Mouse (Mus musculus) CD4-positive, CD25-positive, alpha-beta regulatory T cell, adult 4 months (primary cell): ENCODE measurements at regions not wholly inside any gene's neighbourhood (a gene's known extent, or its start where the extent isn't known, plus 50 kb on each side); places are given as distances from the start of the nearest gene placed in this dataset.

Experiments
- ATAC-seq: one replicate; pipeline ENCODE4 v1.8.0; 2017

DNA sequence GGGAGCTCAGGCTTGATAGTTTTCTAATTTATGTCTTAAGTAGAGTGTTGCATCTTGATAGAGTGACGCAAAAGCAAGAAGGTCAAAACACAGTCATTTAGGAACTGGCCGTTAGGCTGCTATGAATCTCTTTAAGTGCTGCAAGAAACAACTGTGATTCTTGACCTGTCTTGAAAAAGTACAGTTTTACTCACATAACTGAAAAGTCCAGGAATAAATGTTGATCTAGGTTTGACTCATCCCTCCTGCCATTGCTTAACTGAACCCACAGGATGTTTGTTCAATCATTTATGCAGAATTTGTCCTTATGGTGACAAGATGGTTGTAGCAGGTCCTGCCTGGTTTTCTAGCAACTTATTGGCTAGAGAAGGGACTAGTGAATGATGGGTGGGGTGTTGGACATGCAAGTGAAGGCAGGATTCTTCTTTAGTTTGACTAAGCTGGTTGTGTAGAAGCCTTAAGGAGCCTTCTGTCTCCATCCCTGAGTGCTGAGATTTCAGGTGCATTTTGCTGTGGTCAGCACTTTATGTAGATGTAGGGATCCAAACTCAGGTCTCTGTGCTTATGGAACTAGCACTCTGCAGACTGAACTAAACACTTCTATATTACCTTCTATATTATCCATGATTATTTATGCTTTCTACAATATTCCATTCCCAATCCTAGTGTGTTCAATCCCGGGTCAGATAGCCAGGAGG, 782.7 kb upstream of the Lrrc6 start:
- no peak for ATAC-seq

DNA sequence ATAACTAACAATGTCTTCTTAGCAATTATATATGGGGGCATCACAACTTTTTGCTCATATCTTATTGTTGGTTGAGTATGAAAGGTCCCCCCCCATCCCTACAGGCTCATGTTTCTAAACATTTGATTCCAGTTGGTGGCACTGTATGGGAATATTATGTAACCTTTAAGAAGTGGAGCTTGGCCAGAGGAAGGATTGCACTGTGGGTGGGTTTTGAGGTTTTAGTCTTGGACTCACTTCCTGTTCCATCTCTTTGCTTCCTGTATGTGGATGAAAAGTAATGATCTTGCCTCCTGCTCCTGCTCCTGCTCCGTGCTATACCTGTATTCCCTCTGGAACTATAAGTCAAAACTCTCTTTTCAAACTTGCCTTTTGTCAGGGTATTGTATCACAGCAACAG, 778.2 kb upstream of the Lrrc6 start:
- no peak for ATAC-seq

GRCm38 (mm10) chr15:67275058-67275457, 774.3 kb upstream of the Lrrc6 start:
- no peak for ATAC-seq

- no peak for ATAC-seq
These were observed 771.7 kb upstream of the Lrrc6 start for GRCm38 (mm10) chr15:67272397-67272796.

GRCm38 (mm10) chr15:67263723-67264122, 763.0 kb upstream of the Lrrc6 start:
- no peak for ATAC-seq

- no peak for ATAC-seq
These were observed 762.6 kb upstream of the Lrrc6 start for GRCm38 (mm10) chr15:67263313-67263712.

DNA sequence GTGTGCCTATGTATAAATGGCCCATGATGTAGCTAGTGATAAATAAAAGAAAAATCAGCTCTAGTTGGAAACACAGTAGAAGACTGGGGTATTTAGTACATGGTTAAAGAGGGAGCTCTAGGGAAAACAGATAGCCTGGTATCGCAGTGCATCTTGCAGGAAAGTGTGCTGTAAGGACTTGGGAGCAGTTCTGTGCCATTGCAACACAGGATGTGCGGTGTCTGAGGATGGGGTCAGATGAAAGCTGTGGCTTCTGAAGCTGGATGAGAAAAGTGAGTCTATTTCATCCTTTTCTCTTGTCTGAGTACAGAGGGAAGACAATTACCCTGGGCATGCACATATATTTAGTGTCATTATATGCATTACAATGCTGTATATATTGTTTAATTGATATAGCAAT, 761.6 kb upstream of the Lrrc6 start:
- no peak for ATAC-seq

- no peak for ATAC-seq
These were observed 760.0 kb upstream of the Lrrc6 start for GRCm38 (mm10) chr15:67260666-67261065.

DNA sequence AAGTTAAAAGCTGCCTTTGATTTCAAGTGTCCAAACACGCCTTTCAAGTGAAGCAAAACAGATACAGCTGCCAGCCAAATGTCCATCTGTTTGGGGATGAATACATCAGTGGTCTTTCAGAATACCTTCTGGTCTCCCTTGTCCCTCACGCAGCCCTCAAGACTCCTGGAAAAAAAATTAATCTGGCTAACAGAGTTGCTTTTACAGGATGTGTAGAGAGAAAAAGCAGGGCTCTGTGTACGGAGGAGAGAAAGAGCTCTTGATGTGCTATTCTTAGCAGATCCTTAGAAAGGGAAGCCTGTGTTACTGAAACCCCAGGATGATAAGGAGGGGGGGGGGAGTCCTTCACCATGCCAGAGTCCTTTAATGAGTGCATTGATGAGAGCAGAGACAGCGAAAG, 748.4 kb upstream of the Lrrc6 start:
- ATAC-seq: no peak

DNA sequence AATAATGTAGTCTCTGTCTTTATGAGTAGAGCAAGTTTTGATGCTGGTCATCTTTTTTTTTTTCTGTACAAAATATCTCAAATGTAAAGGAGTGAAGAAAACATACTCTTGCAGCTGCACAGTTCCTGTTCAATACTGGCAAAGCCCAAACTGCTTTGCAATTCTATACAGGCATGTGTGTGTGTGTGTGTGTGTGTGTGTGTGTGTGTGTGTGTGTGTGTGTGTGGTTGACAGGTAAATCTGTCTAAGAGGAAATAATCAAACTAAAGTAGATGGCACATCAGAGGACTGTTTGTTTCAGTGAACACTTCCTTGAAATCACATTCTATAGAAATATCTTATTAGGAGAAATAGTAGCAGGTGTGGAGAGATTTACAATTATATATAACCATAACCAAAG, 747.8 kb upstream of the Lrrc6 start:
- ATAC-seq: no peak

DNA sequence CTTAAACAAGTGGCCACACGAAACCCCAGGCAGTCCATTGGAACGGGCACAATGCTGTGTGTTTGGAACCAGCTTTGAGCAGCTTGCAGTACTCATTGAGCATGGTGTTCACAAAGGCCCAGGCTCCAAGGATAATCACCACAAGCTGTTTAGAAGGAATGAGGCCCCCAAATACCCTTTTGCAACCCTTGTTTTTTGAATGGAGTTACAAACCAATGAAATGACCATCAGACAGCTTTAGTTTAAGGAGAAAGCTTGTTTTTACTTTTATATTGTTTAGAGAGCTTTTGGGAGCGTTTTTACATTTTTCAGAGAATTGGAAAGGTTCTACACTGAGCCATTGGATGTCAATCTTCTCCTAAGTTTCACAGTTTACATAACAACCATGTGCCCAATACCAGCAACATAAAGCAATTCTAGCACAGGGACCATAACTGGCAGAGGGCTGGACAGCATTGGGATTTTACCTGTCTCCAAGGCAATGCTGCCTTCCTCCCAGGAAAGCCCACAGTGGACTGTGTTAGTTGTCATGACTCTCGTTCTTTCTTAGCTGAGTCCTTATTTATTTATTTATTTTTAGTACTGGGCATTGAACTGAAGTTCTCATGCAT, 745.1 kb upstream of the Lrrc6 start:
- ATAC-seq: no peak

- ATAC-seq: no peak
These were observed 744.4 kb upstream of the Lrrc6 start for GRCm38 (mm10) chr15:67244908-67245657.

GRCm38 (mm10) chr15:67235107-67235785, 734.5 kb upstream of the Lrrc6 start:
- no peak for ATAC-seq

DNA sequence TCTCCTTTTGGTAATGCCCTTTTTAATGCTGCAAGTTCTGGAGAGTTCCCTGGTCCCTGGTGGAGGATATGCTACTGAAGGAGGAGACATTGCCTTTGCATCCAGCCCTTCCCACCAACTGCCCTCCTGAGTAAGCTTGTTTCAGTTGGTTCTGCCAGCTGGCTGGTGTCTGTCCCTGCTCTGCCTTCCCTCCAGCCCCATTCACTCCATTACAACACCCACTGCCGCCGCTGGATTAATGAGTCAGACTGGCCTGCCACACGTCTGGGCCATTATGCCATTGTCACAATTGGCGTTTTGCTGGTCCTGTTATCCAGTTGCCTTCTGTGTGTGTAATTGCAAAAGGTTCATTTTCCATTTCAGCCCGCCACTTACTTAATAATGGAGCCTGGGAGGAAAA, 728.6 kb upstream of the Lrrc6 start:
- no peak for ATAC-seq

DNA sequence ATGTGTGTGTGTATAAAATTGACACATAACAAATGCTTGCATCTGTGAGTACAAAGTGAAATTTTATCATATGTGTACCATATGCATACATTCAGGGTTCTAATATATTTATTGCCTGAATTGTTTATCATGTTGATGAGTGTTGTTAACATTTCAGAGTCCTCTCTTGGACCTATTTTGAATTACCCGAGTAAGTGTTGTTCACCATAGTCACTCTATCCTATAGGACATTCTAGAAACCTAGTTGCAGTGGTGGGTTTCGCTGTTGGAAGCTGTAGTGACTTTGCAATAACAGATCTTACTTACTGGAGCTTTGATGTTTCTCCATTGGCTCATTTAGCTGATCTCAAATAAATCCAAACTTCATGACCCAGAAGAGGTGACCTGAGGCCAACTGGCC, 727.9 kb upstream of the Lrrc6 start:
- ATAC-seq: no peak

DNA sequence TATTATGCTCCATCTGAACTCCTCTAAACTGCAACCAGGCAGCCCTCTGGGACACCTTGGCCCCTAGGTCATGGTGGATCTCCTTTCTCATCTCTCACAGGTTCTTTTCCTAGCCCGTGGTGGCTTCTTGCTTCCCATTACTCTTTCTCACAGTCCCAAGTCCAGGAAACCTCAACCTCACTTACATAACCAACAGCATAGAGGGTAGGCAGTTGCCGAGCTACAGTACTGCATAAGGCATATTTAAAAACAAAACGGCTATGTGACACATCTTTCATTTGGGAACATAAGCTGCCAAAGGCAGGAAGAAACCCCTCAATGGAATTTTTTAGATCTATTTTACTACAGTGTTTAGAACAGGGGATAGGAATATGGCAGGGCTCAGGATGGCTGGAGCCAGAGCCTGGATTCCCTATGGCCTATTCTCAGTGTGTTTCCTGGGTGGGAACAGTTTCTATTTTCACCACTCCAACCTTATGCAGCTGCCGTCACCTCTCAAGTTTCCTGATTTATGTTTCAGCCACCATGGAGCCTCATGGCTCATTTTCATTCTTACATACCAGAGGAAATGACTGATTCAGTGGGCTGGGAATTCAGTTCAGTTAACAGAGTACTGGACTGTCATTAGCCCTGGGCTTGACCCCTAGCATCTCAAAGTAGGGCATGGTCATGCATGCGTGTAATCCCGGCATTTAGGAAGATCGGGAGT, 726.9 kb upstream of the Lrrc6 start:
- ATAC-seq: no peak

- no peak for ATAC-seq
These were observed 726.2 kb upstream of the Lrrc6 start for GRCm38 (mm10) chr15:67226900-67227299.
